Mouse (Mus musculus) erythroblast, embryonic 14.5 days (primary cell): ENCODE data around the gene Myadml2. TPM values are rescaled to one million over a fixed set of nuclear protein-coding genes. Genes with fewer than 3 reads are reported as not detected.

ENCODE experiments used
- H3K27me3 ChIP-seq: 2 replicates; pipeline ENCODE4 v1.6.1; 2012; ENCODE audit warnings: inconsistent platforms; ENCODE audit not compliant: control insufficient read depth
- H3K36me3 ChIP-seq: 2 replicates; pipeline ENCODE4 v1.6.1; 2012; ENCODE audit warnings: mild to moderate bottlenecking, inconsistent platforms; ENCODE audit not compliant: control insufficient read depth
- H3K4me1 ChIP-seq: 2 replicates; pipeline ENCODE4 v1.6.1; 2012; ENCODE audit warnings: inconsistent platforms; ENCODE audit not compliant: control insufficient read depth
- H3K4me3 ChIP-seq: replicated peaks from 2 replicates; pipeline ENCODE3; 2012; ENCODE audit warnings: moderate library complexity, mild to moderate bottlenecking, inconsistent platforms
- H3K9me3 ChIP-seq: 2 replicates; pipeline ENCODE4 v1.6.1; 2012; ENCODE audit warnings: low read length, inconsistent platforms, mixed read lengths; ENCODE audit not compliant: control insufficient read depth
- GATA1 ChIP-seq: IDR thresholded peaks from 2 replicates; pipeline ENCODE4 v1.6.1; 2012; ENCODE audit warnings: low read length, inconsistent platforms, mixed read lengths
- TAL1 ChIP-seq: IDR thresholded peaks from 3 replicates; pipeline ENCODE4 v1.6.1; 2012; ENCODE audit warnings: low read length, inconsistent platforms, mixed read lengths
- polyA plus RNA-seq: library from polyadenylated mRNA; stranded (reverse); fragments of >175 nt; gene quantifications from 2 replicates; pipeline ENCODE4 v1.2.3, GENCODE M21; 2012

Gene Myadml2
- polyA plus RNA-seq, 1 experiment: not detected

GRCm38 (mm10) chr11:120598283-120598989, 49.5 kb downstream of the Myadml2 start, which contains the start of the genes Alyref and Anapc11:
Gene Alyref, minus strand, starts transcription at chr11:120598365.
Gene Anapc11, plus strand, starts transcription at chr11:120598421.
- no peak for TF ChIP-seq GATA1
- TF ChIP-seq TAL1: no peak
- Histone ChIP-seq H3K9me3 (no peaks in the 10 kb centered on the region), H3K4me1 (peaks cover 79% of the 10 kb centered on the region), H3K4me3 (peak within 1 kb of the TSS; percentile 97), H3K27me3 (no peaks in the 10 kb centered on the region), H3K36me3 (peaks cover 76% of the 10 kb centered on the region)

GRCm38 (mm10) chr11:120597240-120598235, 50.4 kb downstream of the Myadml2 start:
- H3K4me3 ChIP-seq: peak overlapping the region; percentile 97
- peaks cover 77% of the 10 kb centered on the region for H3K36me3 ChIP-seq
- TF ChIP-seq GATA1: no peak
- no peak for TF ChIP-seq TAL1
- H3K9me3 ChIP-seq: no peaks in the 10 kb centered on the region
- H3K27me3 ChIP-seq: no peaks in the 10 kb centered on the region
- H3K4me1 ChIP-seq: peaks cover 73% of the 10 kb centered on the region

Other genes with a start within 250 kb of the Myadml2 start
- gene Nploc4, start 210.4 kb downstream of the Myadml2 start, polyA plus RNA-seq: 8.8 and 9.3 TPM in 2 replicates
- not detected in 2 replicates for gene Tspan10, start 205.5 kb downstream of the Myadml2 start, polyA plus RNA-seq
- gene Pde6g, start 194.7 kb downstream of the Myadml2 start, polyA plus RNA-seq: not detected in 2 replicates
- 0.41 and 0.65 TPM in 2 replicates for gene Oxld1, start 190.1 kb downstream of the Myadml2 start, polyA plus RNA-seq
- gene Ccdc137, start 190.0 kb downstream of the Myadml2 start, polyA plus RNA-seq: 0.75 and 1.4 TPM in 2 replicates
- gene Arl16, start 180.6 kb downstream of the Myadml2 start, polyA plus RNA-seq: 2.6 and 4.9 TPM in 2 replicates
- 14.6 and 16.8 TPM in 2 replicates for gene Mrpl12, start 163.5 kb downstream of the Myadml2 start, polyA plus RNA-seq
- 5.5 and 6.6 TPM in 2 replicates for gene Slc25a10, start 156.3 kb downstream of the Myadml2 start, polyA plus RNA-seq
- 0.03 TPM in 1 of 2 replicates, not detected in the other for gene Gcgr, start 117.5 kb downstream of the Myadml2 start, polyA plus RNA-seq
- 4.1 and 5.7 TPM in 2 replicates for gene Mcrip1, start 98.4 kb downstream of the Myadml2 start, polyA plus RNA-seq
- 0.05 TPM in 1 of 2 replicates, not detected in the other for gene Ppp1r27, start 97.0 kb downstream of the Myadml2 start, polyA plus RNA-seq
- 23.2 and 24.6 TPM in 2 replicates for gene P4hb, start 74.9 kb downstream of the Myadml2 start, polyA plus RNA-seq
- gene Arhgdia, start 66.5 kb downstream of the Myadml2 start, polyA plus RNA-seq: 52.3 and 59.5 TPM in 2 replicates
- 56.7 and 59.1 TPM in 2 replicates for gene Alyref, start 49.8 kb downstream of the Myadml2 start, polyA plus RNA-seq
- gene Anapc11, start 49.7 kb downstream of the Myadml2 start, polyA plus RNA-seq: 12.9 and 19.1 TPM in 2 replicates
- gene Npb, start 39.7 kb downstream of the Myadml2 start, polyA plus RNA-seq: 0.46 TPM in 1 of 2 replicates, not detected in the other
- 9.6 and 12.2 TPM in 2 replicates for gene Pcyt2, start 30.2 kb downstream of the Myadml2 start, polyA plus RNA-seq
- 19.3 and 22.9 TPM in 2 replicates for gene Sirt7, start 22.9 kb downstream of the Myadml2 start, polyA plus RNA-seq
- 18.3 and 20.4 TPM in 2 replicates for gene Mafg, start 14.6 kb downstream of the Myadml2 start, polyA plus RNA-seq
- 0.03 and 0.06 TPM in 2 replicates for gene Pycr1, start 4.4 kb downstream of the Myadml2 start, polyA plus RNA-seq
- 0.02 TPM in 1 of 2 replicates, not detected in the other for gene Notum, start 13.0 kb upstream of the Myadml2 start, polyA plus RNA-seq
- gene Aspscr1, start 24.8 kb upstream of the Myadml2 start, polyA plus RNA-seq: 50.9 and 60.7 TPM in 2 replicates
- 5.2 and 14.7 TPM in 2 replicates for gene Cenpx, start 65.6 kb upstream of the Myadml2 start, polyA plus RNA-seq
- gene Lrrc45, start 65.8 kb upstream of the Myadml2 start, polyA plus RNA-seq: 1.4 and 1.5 TPM in 2 replicates
- gene Rac3, start 73.3 kb upstream of the Myadml2 start, polyA plus RNA-seq: 0.08 and 0.41 TPM in 2 replicates
- 0.66 and 1.3 TPM in 2 replicates for gene Dcxr, start 79.1 kb upstream of the Myadml2 start, polyA plus RNA-seq
- not detected in 2 replicates for gene Cbr2, start 84.0 kb upstream of the Myadml2 start, polyA plus RNA-seq
- gene Hmga1b, start 114.6 kb upstream of the Myadml2 start, polyA plus RNA-seq: 20.5 and 21.4 TPM in 2 replicates
- 3.1 and 4.6 TPM in 2 replicates for gene Rfng, start 136.0 kb upstream of the Myadml2 start, polyA plus RNA-seq
- gene Gps1, start 136.1 kb upstream of the Myadml2 start, polyA plus RNA-seq: 2.4 and 3.1 TPM in 2 replicates
- 14.2 and 21.1 TPM in 2 replicates for gene Dus1l, start 148.2 kb upstream of the Myadml2 start, polyA plus RNA-seq
- 4.6 and 5.0 TPM in 2 replicates for gene Fasn, start 176.4 kb upstream of the Myadml2 start, polyA plus RNA-seq